Mouse (Mus musculus) bone marrow macrophage, adult 2 months (primary cell): ENCODE results near the gene Hmgcl.

Source experiments
- CTCF ChIP-seq: IDR thresholded peaks from 2 replicates; pipeline ENCODE4 v1.5.1; 2012; ENCODE audit warnings: low read depth, mild to moderate bottlenecking, low read length, moderate library complexity
- POLR2A ChIP-seq: IDR thresholded peaks from 2 replicates; pipeline ENCODE4 v1.6.1; 2012; ENCODE audit warnings: mild to moderate bottlenecking, low read depth, low read length, borderline replicate concordance

DNA sequence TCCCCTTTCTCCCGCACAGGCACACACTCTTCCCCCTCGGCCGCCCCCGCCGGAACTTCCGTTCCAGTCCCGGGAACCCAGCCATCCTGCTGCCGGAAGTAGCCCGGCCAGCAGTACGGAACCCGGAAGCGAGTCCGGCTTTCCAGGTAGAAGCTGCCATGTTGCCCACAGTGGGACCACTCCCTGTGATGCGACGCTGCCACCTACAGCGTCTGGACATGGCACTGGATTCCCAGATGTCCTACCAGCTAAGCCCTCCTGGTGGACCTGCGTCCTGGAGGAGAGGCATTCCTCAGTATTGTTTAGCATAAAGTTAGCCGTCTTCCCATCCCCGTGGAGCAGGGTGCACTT lies 26.3 kb downstream of the Hmgcl start, which contains the start of gene Lypla2:
- TF ChIP-seq CTCF: no peak
- no peak; the same call in 1 of the 2 replicates for TF ChIP-seq POLR2A
